Mouse (Mus musculus) neural tube, embryonic 12.5 days (tissue): ENCODE results near the gene Olfr1199. TPM values are rescaled to one million over a fixed set of nuclear protein-coding genes. Genes with fewer than 3 reads are reported as not detected.

Experiments used
- ATAC-seq: fragments of 200-750 bp; cut with Nextera tagmentation; 2 replicates; pipeline ENCODE4 v1.8.0; 2017; ENCODE audit warnings: low read depth, mild to moderate bottlenecking, moderate TSS enrichment, moderate library complexity; ENCODE audit not compliant: low FRiP score
- H3K27ac ChIP-seq: fragments of 300-500 bp; sonication (generic); 2 replicates; pipeline ENCODE4 v1.5.1; 2016
- H3K27me3 ChIP-seq: fragments of 300-500 bp; sonication (generic); replicated peaks from 2 replicates; pipeline ENCODE4 v1.6.1; 2016; ENCODE audit warnings: mild to moderate bottlenecking
- H3K36me3 ChIP-seq: fragments of 300-500 bp; sonication (generic); 2 replicates; pipeline ENCODE4 v1.6.1; 2016; ENCODE audit warnings: mild to moderate bottlenecking
- H3K4me1 ChIP-seq: fragments of 300-500 bp; sonication (generic); 2 replicates; pipeline ENCODE4 v1.6.1; 2016
- H3K4me2 ChIP-seq: fragments of 300-500 bp; sonication (generic); replicated peaks from 2 replicates; pipeline ENCODE4 v1.6.1; 2016; ENCODE audit warnings: mild to moderate bottlenecking
- H3K4me3 ChIP-seq: fragments of 300-500 bp; sonication (generic); 2 replicates; pipeline ENCODE4 v1.5.1; 2016
- H3K9ac ChIP-seq: fragments of 300-500 bp; sonication (generic); 2 replicates; pipeline ENCODE4 v1.6.1; 2016; ENCODE audit warnings: mild to moderate bottlenecking
- H3K9me3 ChIP-seq: fragments of 300-500 bp; sonication (generic); 2 replicates; pipeline ENCODE4 v1.6.1; 2016; ENCODE audit warnings: mild to moderate bottlenecking
- WGBS: fragments of 180-500 bp; shearing (Covaris S2); methylation state at CpG from one replicate; pipeline ENCODE4 v1.1.7; 2016; 5-methylcytosine and 5-hydroxymethylcytosine counted together
- polyA plus RNA-seq: library from polyadenylated mRNA; unstranded; fragments of >200 nt; fragmentation: Nextera tagmentation; extraction: Ambion mirVana; gene quantifications from 2 replicates; pipeline ENCODE4 v1.2.1, GENCODE M21; 2016

The Olfr1199 gene
- not detected in 2 replicates for polyA plus RNA-seq

DNA sequence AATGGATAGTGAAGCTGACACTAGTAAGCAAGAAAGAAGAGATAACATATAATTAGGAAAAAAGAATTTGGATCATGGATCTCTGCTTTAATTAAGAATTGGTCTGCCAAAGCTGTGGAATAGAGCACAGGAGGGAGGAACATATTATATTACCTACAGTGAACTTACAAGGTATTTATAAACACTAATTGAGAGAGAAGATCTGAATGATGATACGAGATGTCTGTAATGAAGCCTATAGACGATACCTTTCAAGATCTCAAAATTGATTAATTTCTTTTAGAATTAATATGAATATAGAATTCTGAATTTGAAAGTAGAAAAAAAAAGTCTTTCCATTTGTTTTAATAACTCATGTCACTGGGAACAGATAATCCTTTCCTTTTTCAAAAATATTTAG, at the start of gene Olfr1199:
Gene Olfr1199 (minus strand): TSS at position 101 of the 400 bp plus-strand sequence.
- H3K9ac ChIP-seq = no peak within 1 kb of the TSS
- no peaks in the 10 kb centered on the region for H3K9me3 ChIP-seq
- no peak for ATAC-seq
- H3K4me3 ChIP-seq = no peak within 1 kb of the TSS
- no peak within 1 kb of the TSS for H3K4me2 ChIP-seq
- H3K27ac ChIP-seq = no peak within 1 kb of the TSS
- 90% methylated on average over 2 of the region's 2 CpGs for WGBS
- no peaks in the 10 kb centered on the region for H3K27me3 ChIP-seq
- no peaks in the 10 kb centered on the region for H3K36me3 ChIP-seq
- no peaks in the 10 kb centered on the region for H3K4me1 ChIP-seq

DNA sequence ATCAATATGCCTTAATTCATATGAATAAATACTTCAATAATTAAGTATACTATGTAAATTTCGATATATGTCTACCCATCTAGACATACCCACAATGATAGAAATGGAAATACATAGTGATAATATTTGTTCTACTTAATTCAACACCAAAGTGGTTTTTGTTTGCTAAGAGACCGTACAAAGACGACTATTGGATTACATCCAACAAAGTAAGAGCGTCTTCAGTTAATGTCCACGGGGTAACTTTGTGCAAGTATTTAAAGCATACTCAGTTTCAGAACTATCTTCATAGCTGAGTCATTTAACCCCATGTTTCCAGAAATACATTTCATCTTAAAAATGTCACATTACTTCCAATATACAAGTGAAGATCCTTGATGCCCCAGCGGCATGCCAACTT, 32.5 kb upstream of the Olfr1199 start, which contains the start of gene Olfr1201:
Gene Olfr1201 (plus strand): TSS at position 301 of the 400 bp plus-strand sequence.
- no peak within 1 kb of the TSS for H3K27ac ChIP-seq
- no peaks in the 10 kb centered on the region for H3K9me3 ChIP-seq
- no peak for ATAC-seq
- WGBS = 88% methylated on average over 6 of the region's 6 CpGs
- H3K27me3 ChIP-seq = no peaks in the 10 kb centered on the region
- no peak within 1 kb of the TSS for H3K4me2 ChIP-seq
- H3K4me1 ChIP-seq = no peaks in the 10 kb centered on the region
- no peak within 1 kb of the TSS for H3K4me3 ChIP-seq
- no peaks in the 10 kb centered on the region for H3K36me3 ChIP-seq
- H3K9ac ChIP-seq = no peak within 1 kb of the TSS

DNA sequence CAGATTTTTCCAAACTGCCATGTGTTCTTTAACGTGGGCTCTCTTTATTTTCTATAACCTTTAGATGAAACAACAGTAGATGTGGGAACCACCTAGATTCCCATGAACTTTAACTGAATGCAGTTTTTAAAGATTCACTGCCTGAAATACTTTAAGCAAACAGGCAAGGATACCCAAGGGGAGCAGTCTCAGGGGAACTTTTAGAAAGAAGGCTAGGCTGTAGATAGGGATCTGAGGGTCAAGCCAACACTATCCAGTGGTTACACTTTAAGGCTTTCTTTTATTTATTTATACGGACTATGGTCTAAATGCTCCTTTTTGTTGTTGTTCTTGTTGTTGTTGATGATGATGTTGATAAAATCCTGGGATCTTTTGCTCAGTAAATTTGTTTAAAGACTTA, 10.1 kb upstream of the Olfr1199 start, which contains the start of gene Olfr1200:
Gene Olfr1200 (minus strand): TSS at position 101 of the 400 bp plus-strand sequence.
- no peak for ATAC-seq
- Histone ChIP-seq H3K4me3 (no peak within 1 kb of the TSS), H3K36me3 (no peaks in the 10 kb centered on the region), H3K9ac (no peak within 1 kb of the TSS), H3K27me3 (no peaks in the 10 kb centered on the region), H3K9me3 (no peaks in the 10 kb centered on the region), H3K4me2 (no peak within 1 kb of the TSS), H3K27ac (no peak within 1 kb of the TSS), H3K4me1 (no peaks in the 10 kb centered on the region)
- WGBS = 82% methylated on average over 2 of the region's 2 CpGs

DNA sequence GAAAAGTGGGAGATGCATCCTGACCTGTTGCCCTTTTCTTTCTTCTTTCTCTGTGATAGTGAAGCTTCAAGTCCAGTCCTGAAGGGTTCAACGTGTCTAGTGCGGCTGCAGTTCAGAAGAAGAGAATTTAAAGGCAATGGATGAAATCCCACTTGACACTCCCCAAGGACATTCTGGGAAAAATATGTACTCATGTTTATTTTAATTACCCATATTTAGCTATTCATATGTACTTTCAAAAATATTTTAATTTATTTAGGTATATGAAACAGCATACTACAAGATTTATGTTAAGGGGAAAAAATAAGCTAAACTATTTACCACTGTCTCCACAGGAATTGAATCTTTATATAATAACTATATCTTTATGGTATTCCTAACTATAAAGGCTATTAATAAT, 9.0 kb downstream of the Olfr1199 start, which contains the start of gene Olfr1198:
Gene Olfr1198 (minus strand): TSS at position 101 of the 400 bp plus-strand sequence.
- Histone ChIP-seq H3K36me3 (no peaks in the 10 kb centered on the region), H3K9me3 (no peaks in the 10 kb centered on the region), H3K27ac (no peak within 1 kb of the TSS), H3K27me3 (no peaks in the 10 kb centered on the region), H3K4me3 (no peak within 1 kb of the TSS), H3K9ac (no peak within 1 kb of the TSS), H3K4me2 (no peak within 1 kb of the TSS), H3K4me1 (no peaks in the 10 kb centered on the region)
- 95% methylated on average over 2 of the region's 2 CpGs for WGBS
- ATAC-seq = no peak

DNA sequence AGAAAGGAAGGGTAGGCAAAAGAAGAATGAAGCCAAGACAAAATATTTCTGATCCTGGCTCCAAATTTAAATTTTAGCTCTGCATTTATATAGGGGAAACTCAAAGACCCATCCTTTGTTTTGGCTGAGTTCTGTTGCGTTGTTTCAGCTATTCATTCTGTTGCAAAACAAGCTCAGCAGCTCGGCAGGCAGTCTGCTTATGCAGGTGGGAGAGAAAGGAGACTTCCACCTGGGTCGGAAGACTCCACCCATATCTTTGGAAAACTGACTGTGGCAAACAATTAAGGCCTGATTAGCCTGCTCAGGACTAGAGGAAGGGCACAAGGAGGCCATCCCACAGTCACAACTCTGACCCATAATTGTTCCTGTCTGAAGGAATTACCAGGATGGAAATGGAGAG, 16.9 kb downstream of the Olfr1199 start:
- Histone ChIP-seq H3K9me3 (no peaks in the 10 kb centered on the region), H3K4me2 (no peak overlapping the region), H3K4me1 (no peaks in the 10 kb centered on the region), H3K9ac (no peak overlapping the region), H3K4me3 (no peak overlapping the region), H3K27me3 (no peaks in the 10 kb centered on the region), H3K36me3 (no peaks in the 10 kb centered on the region), H3K27ac (no peak overlapping the region)
- ATAC-seq = no peak
- 77% methylated on average over 3 of the region's 3 CpGs for WGBS

DNA sequence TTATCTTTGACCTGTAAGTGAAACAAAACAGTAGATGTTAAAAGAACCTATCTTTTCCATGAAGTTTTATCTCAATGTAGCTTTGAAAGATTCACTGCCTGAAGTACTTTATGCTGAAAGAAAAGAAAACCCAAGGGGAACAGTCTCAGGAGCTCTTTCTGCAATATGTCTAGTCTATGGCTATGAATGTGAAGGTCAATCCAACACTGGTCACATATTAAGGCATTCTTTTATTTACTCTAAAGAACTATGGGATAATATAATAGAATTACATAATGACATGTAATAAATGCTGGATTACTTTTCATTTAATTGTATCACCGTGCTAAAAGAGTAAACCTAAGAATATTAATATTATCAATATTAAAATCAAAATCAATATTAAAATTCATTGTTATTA, 28.0 kb downstream of the Olfr1199 start, which contains the start of gene Olfr1197:
Gene Olfr1197 (minus strand): TSS at position 101 of the 400 bp plus-strand sequence.
- Histone ChIP-seq H3K9me3 (no peaks in the 10 kb centered on the region), H3K4me2 (no peak within 1 kb of the TSS), H3K4me3 (no peak within 1 kb of the TSS), H3K27me3 (no peaks in the 10 kb centered on the region), H3K9ac (no peak within 1 kb of the TSS), H3K4me1 (no peaks in the 10 kb centered on the region), H3K27ac (no peak within 1 kb of the TSS), H3K36me3 (no peaks in the 10 kb centered on the region)
- no peak for ATAC-seq
- WGBS = 86% methylated on average over 1 of the region's 1 CpGs

DNA sequence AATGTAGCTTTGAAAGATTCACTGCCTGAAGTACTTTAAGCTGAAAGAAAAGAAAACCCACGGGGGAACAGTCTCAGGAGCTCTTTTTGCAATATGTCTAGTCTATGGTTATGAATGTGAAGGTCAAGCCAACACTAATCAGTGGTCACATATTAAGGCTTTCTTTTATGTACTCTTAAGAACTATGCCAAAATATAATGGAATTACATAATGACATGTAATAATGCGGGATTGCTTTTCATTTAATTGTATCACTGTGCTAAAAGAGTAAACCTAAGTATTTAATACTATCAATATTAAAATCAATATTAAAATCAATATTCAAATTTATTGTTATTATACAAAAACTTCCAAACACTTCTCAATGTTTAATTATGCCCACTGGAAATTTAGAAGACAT, 55.8 kb downstream of the Olfr1199 start, which contains the start of gene Olfr1196:
Gene Olfr1196 (minus strand): TSS at position 101 of the 400 bp plus-strand sequence.
- Histone ChIP-seq H3K4me1 (no peaks in the 10 kb centered on the region), H3K27ac (no peak within 1 kb of the TSS), H3K9me3 (no peaks in the 10 kb centered on the region), H3K27me3 (no peaks in the 10 kb centered on the region), H3K4me2 (no peak within 1 kb of the TSS), H3K36me3 (no peaks in the 10 kb centered on the region), H3K4me3 (no peak within 1 kb of the TSS), H3K9ac (no peak within 1 kb of the TSS)
- WGBS = 86% methylated on average over 2 of the region's 2 CpGs
- no peak for ATAC-seq

Other genes with a start within 250 kb of the Olfr1199 start
- gene Olfr1186, start 241.9 kb downstream of the Olfr1199 start, polyA plus RNA-seq = not detected in 2 replicates
- not detected in 2 replicates for gene Olfr1188, start 203.5 kb downstream of the Olfr1199 start, polyA plus RNA-seq
- not detected in 2 replicates for gene Olfr1189, start 174.0 kb downstream of the Olfr1199 start, polyA plus RNA-seq
- gene Olfr1191-ps1, start 119.9 kb downstream of the Olfr1199 start, polyA plus RNA-seq = not detected in 2 replicates
- not detected in 2 replicates for gene Olfr1192-ps1, start 112.0 kb downstream of the Olfr1199 start, polyA plus RNA-seq
- gene Olfr1193, start 84.8 kb downstream of the Olfr1199 start, polyA plus RNA-seq = not detected in 2 replicates
- not detected in 2 replicates for gene Olfr1195, start 71.3 kb downstream of the Olfr1199 start, polyA plus RNA-seq
- gene Olfr1196, start 55.9 kb downstream of the Olfr1199 start, polyA plus RNA-seq = not detected in 2 replicates
- not detected in 2 replicates for gene Olfr1197, start 28.1 kb downstream of the Olfr1199 start, polyA plus RNA-seq
- not detected in 2 replicates for gene Olfr1198, start 9.1 kb downstream of the Olfr1199 start, polyA plus RNA-seq
- gene Olfr1200, start 10.0 kb upstream of the Olfr1199 start, polyA plus RNA-seq = not detected in 2 replicates
- not detected in 2 replicates for gene Olfr1201, start 32.6 kb upstream of the Olfr1199 start, polyA plus RNA-seq
- gene Olfr1202, start 54.0 kb upstream of the Olfr1199 start, polyA plus RNA-seq = 0.05 TPM in 1 of 2 replicates, not detected in the other
- gene Olfr1205, start 69.3 kb upstream of the Olfr1199 start, polyA plus RNA-seq = not detected in 2 replicates
- gene Olfr1204, start 88.8 kb upstream of the Olfr1199 start, polyA plus RNA-seq = not detected in 2 replicates
- gene Olfr1206, start 102.8 kb upstream of the Olfr1199 start, polyA plus RNA-seq = not detected in 2 replicates
- not detected in 2 replicates for gene Olfr1208, start 141.8 kb upstream of the Olfr1199 start, polyA plus RNA-seq
- gene Olfr1209, start 154.7 kb upstream of the Olfr1199 start, polyA plus RNA-seq = not detected in 2 replicates
- gene Olfr1211, start 177.6 kb upstream of the Olfr1199 start, polyA plus RNA-seq = not detected in 2 replicates
- gene Olfr1212, start 193.5 kb upstream of the Olfr1199 start, polyA plus RNA-seq = not detected in 2 replicates
- not detected in 2 replicates for gene Gm13762, start 219.8 kb upstream of the Olfr1199 start, polyA plus RNA-seq
- not detected in 2 replicates for gene Olfr1214, start 232.2 kb upstream of the Olfr1199 start, polyA plus RNA-seq
- gene Olfr1215, start 246.5 kb upstream of the Olfr1199 start, polyA plus RNA-seq = not detected in 2 replicates